Mouse (Mus musculus): Measurements from ENCODE around the gene Prss28. TPM values are rescaled to one million over a fixed set of nuclear protein-coding genes. Genes with fewer than 3 reads are reported as not detected.
A peak's percentile ranks its signal among the peaks of the same experiment; 100 is the strongest.

Prss28 gene
- polyA plus RNA-seq, 1 experiment = not detected

DNA sequence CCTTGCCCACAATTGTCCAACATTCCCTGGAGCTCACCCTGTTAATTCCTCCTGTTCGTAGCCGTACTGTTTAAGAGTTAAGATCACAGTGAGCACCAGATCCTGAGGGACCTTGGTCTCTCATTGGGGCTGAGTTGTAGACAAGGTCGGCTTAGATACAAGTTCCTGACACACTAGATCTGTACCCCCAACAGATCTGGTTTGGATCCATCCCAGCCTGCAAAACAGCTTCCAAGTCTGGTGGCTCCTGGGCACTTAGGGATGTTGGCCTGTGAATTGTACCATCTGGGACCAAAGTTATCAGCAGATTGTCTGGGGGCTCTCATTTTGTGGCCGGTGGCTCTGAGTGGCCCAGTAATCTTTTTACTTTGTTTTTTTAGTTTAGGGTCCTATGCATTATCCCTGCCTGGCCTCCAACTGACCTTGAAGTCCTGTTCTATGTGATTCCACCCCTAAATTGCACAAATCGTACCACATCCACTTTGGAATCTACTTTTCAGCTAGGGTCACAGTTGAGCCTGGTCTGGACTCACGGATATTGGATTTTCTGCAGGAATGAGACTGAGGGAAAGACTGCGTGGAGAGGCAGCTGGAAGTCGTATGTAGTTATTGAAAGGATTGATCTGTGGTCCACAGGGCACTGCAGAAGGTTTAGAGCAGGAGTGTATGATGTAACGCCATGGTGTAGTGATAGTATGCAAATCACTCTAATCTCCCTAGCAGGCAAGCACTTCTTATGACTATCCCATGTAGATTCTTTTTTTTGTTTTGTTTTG is 33.7 kb upstream of the Prss28 start, which contains the start of gene Ube2i:
TSS of gene Ube2i (minus strand) at position 52 of the 776 bp plus-strand sequence.
- TF ChIP-seq POLR2A (IDR thresholded peaks at IDR 0.05; ENCODE audit: control insufficient read depth, low read depth, low read length) (no peak), CTCF (IDR thresholded peaks at IDR 0.05; ENCODE audit: control insufficient read depth, insufficient read depth, insufficient replicate concordance, low read depth, low read length) (no peak)
- peak within 1 kb of the TSS; percentile 96 for H3K4me3 ChIP-seq (ENCODE audit: control insufficient read depth, low read depth, low read length)
- peak within 1 kb of the TSS; percentile 95 for H3K27ac ChIP-seq (ENCODE audit: control insufficient read depth, insufficient read depth, low read depth, low read length)
- no peaks in the 10 kb centered on the region for H3K36me3 ChIP-seq (ENCODE audit: control insufficient read depth, insufficient read depth, low read length)
- no peaks in the 10 kb centered on the region for H3K27me3 ChIP-seq (ENCODE audit: control insufficient read depth, insufficient read depth, low read length)
- peaks cover 7% of the 10 kb centered on the region for H3K4me1 ChIP-seq (ENCODE audit: control insufficient read depth, insufficient read depth, low read length)

DNA sequence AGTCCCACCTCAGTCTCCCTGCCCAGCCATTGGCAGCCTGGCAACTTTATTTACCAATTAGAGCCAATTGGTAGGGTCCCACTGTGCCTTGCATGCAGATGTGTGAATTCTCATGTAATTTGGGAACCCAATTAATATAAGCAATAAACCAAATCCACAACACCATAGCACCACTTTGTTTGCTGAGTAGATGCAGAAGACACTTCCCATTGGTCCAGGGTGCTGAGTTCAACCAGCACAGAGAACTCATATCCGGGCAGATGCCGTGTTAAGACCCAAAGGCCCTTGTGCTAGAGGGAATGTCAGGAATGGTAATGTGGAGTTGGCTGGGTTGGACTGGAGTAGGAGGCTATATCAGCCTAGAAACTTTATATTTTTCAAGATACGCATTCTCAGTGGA is 32.6 kb upstream of the Prss28 start:
- Histone ChIP-seq H3K27ac (ENCODE audit: control insufficient read depth, insufficient read depth, low read depth, low read length) (no peak overlapping the region), H3K4me3 (ENCODE audit: control insufficient read depth, low read depth, low read length) (no peak overlapping the region), H3K4me1 (ENCODE audit: control insufficient read depth, insufficient read depth, low read length) (peaks cover 7% of the 10 kb centered on the region), H3K36me3 (ENCODE audit: control insufficient read depth, insufficient read depth, low read length) (no peaks in the 10 kb centered on the region), H3K27me3 (ENCODE audit: control insufficient read depth, insufficient read depth, low read length) (no peaks in the 10 kb centered on the region)
- TF ChIP-seq POLR2A (IDR thresholded peaks at IDR 0.05; ENCODE audit: control insufficient read depth, low read depth, low read length) (no peak), CTCF (IDR thresholded peaks at IDR 0.05; ENCODE audit: control insufficient read depth, insufficient read depth, insufficient replicate concordance, low read depth, low read length) (no peak)

DNA sequence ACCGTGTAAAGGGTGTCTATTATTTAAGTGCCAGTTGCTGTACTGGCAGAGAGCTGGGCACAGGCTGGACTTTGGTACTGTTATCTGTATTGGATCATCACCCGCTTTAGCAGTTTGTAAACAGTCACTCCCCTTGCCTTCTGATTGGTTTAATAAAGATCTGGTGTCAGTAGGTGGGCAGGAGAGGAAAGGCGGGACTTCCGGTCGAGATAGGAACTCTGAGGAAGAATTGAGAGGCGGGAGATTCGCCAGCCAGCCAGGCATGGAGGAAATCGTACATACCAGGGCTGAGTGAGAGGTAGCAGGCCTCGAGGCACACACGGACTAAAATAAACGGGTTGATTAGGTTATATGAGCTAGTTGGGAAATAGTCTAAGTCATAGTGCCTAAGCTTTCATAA is 26.3 kb upstream of the Prss28 start:
- Histone ChIP-seq H3K4me3 (ENCODE audit: control insufficient read depth, low read depth, low read length) (peak overlapping the region; percentile 3; the same call in 1 of the 2 replicates), H3K4me1 (ENCODE audit: control insufficient read depth, insufficient read depth, low read length) (no peaks in the 10 kb centered on the region), H3K27me3 (ENCODE audit: control insufficient read depth, insufficient read depth, low read length) (no peaks in the 10 kb centered on the region), H3K36me3 (ENCODE audit: control insufficient read depth, insufficient read depth, low read length) (no peaks in the 10 kb centered on the region), H3K27ac (ENCODE audit: control insufficient read depth, insufficient read depth, low read depth, low read length) (no peak overlapping the region)
- TF ChIP-seq POLR2A (IDR thresholded peaks at IDR 0.05; ENCODE audit: control insufficient read depth, low read depth, low read length) (no peak), CTCF (IDR thresholded peaks at IDR 0.05; ENCODE audit: control insufficient read depth, insufficient read depth, insufficient replicate concordance, low read depth, low read length) (no peak)

DNA sequence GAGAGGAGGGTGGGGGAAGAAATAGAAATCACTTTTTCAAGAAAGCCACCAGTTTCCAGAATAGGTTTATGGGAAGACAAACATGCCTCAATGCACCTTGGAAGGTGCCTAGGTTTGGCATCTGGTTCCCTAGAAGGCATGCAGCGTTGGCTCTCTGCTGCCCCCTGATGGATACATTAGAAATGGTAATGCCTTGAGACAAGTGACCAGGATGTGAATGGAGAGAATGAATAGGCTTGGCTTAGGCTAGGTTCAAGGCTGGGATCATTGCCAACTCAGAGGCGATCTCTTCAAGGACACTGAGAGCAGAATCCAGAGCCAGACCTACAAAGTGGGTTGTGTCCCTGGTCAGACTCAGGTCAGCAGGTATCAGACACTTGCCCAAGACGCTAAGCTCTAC is 23.4 kb upstream of the Prss28 start:
- H3K36me3 ChIP-seq (ENCODE audit: control insufficient read depth, insufficient read depth, low read length) = no peaks in the 10 kb centered on the region
- no peak for TF ChIP-seq POLR2A (IDR thresholded peaks at IDR 0.05; ENCODE audit: control insufficient read depth, low read depth, low read length)
- peak; percentile 80; the same call in 1 of the 2 replicates for TF ChIP-seq CTCF (IDR thresholded peaks at IDR 0.05; ENCODE audit: control insufficient read depth, insufficient read depth, insufficient replicate concordance, low read depth, low read length)
- H3K4me3 ChIP-seq (ENCODE audit: control insufficient read depth, low read depth, low read length) = no peak overlapping the region
- H3K4me1 ChIP-seq (ENCODE audit: control insufficient read depth, insufficient read depth, low read length) = no peaks in the 10 kb centered on the region
- H3K27ac ChIP-seq (ENCODE audit: control insufficient read depth, insufficient read depth, low read depth, low read length) = no peak overlapping the region
- H3K27me3 ChIP-seq (ENCODE audit: control insufficient read depth, insufficient read depth, low read length) = no peaks in the 10 kb centered on the region

- TF ChIP-seq CTCF (IDR thresholded peaks at IDR 0.05; ENCODE audit: control insufficient read depth, insufficient read depth, insufficient replicate concordance, low read depth, low read length) (peak; percentile 60; the same call in 1 of the 2 replicates), POLR2A (IDR thresholded peaks at IDR 0.05; ENCODE audit: control insufficient read depth, low read depth, low read length) (no peak)
- no peaks in the 10 kb centered on the region for H3K4me1 ChIP-seq (ENCODE audit: control insufficient read depth, insufficient read depth, low read length)
- H3K27ac ChIP-seq (ENCODE audit: control insufficient read depth, insufficient read depth, low read depth, low read length) = no peak overlapping the region
- no peaks in the 10 kb centered on the region for H3K36me3 ChIP-seq (ENCODE audit: control insufficient read depth, insufficient read depth, low read length)
- H3K4me3 ChIP-seq (ENCODE audit: control insufficient read depth, low read depth, low read length) = no peak overlapping the region
- H3K27me3 ChIP-seq (ENCODE audit: control insufficient read depth, insufficient read depth, low read length) = no peaks in the 10 kb centered on the region
Observed at GRCm38 (mm10) chr17:25288842-25289241, 19.6 kb upstream of the Prss28 start.

- TF ChIP-seq POLR2A (IDR thresholded peaks at IDR 0.05; ENCODE audit: control insufficient read depth, low read depth, low read length) = no peak
- no peak for TF ChIP-seq CTCF (IDR thresholded peaks at IDR 0.05; ENCODE audit: control insufficient read depth, insufficient read depth, insufficient replicate concordance, low read depth, low read length)
- H3K4me1 ChIP-seq (ENCODE audit: control insufficient read depth, insufficient read depth, low read length) = no peaks in the 10 kb centered on the region
- H3K4me3 ChIP-seq (ENCODE audit: control insufficient read depth, low read depth, low read length) = no peak overlapping the region
- no peaks in the 10 kb centered on the region for H3K36me3 ChIP-seq (ENCODE audit: control insufficient read depth, insufficient read depth, low read length)
- H3K27ac ChIP-seq (ENCODE audit: control insufficient read depth, insufficient read depth, low read depth, low read length) = no peak overlapping the region
- no peaks in the 10 kb centered on the region for H3K27me3 ChIP-seq (ENCODE audit: control insufficient read depth, insufficient read depth, low read length)
Observed at GRCm38 (mm10) chr17:25290411-25290810, 18.0 kb upstream of the Prss28 start.

- no peaks in the 10 kb centered on the region for H3K27me3 ChIP-seq (ENCODE audit: control insufficient read depth, insufficient read depth, low read length)
- H3K4me3 ChIP-seq (ENCODE audit: control insufficient read depth, low read depth, low read length) = no peak overlapping the region
- TF ChIP-seq CTCF (IDR thresholded peaks at IDR 0.05; ENCODE audit: control insufficient read depth, insufficient read depth, insufficient replicate concordance, low read depth, low read length) (no peak), POLR2A (IDR thresholded peaks at IDR 0.05; ENCODE audit: control insufficient read depth, low read depth, low read length) (no peak)
- H3K4me1 ChIP-seq (ENCODE audit: control insufficient read depth, insufficient read depth, low read length) = no peaks in the 10 kb centered on the region
- no peaks in the 10 kb centered on the region for H3K36me3 ChIP-seq (ENCODE audit: control insufficient read depth, insufficient read depth, low read length)
- no peak overlapping the region for H3K27ac ChIP-seq (ENCODE audit: control insufficient read depth, insufficient read depth, low read depth, low read length)
Observed at GRCm38 (mm10) chr17:25293495-25293894, 15.0 kb upstream of the Prss28 start.

All from testis, adult 2 months (tissue).